Mouse (Mus musculus): ENCODE results near the gene Srsf11.

DNA sequence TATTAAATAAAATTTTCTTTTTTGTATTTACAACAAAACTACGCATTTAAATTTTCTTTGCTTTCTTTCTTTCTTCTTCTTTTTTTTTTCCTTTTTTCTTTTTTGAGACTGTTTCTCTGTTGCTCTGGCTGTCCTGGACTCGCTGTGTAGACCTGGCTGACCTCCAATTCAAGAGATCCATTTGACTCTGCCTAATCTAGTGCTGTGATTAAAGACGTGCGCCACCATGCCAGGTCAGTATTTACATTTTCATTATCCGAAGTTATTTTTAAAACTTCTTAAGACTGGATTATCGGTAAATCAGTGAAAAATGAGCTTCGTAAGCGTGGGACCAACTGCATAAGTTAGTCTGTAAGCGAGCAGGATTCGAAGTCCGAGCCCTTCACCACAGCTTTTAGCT lies 573 bp downstream of the Srsf11 start:
- TF ChIP-seq EP300 (IDR thresholded peaks at IDR 0.05; ENCODE audit: low read depth) (no peak), CTCF (IDR thresholded peaks at IDR 0.05; ENCODE audit: low read depth) (no peak)

All from heart, postnatal 0 days (tissue).